Mouse (Mus musculus) gastrocnemius, adult 8-10 months (tissue): ENCODE data around the gene Cct4. TPM values are rescaled to one million over a fixed set of nuclear protein-coding genes. Genes with fewer than 3 reads are reported as not detected.

Experiments
- DNase-seq, 2 experiments: peaks; one replicate each; pipeline ENCODE4 v3.0.0; 2022; ENCODE audit warnings: low spot score in 2 of 2
- total RNA-seq, 4 experiments: library from RNA; stranded (reverse); gene quantifications; 2 replicates each; pipeline ENCODE4 v1.2.4; 2022

Gene Cct4
- total RNA-seq, 4 experiments from 2014 or later, result 81.4 to 104 (median 87.7) TPM

DNA sequence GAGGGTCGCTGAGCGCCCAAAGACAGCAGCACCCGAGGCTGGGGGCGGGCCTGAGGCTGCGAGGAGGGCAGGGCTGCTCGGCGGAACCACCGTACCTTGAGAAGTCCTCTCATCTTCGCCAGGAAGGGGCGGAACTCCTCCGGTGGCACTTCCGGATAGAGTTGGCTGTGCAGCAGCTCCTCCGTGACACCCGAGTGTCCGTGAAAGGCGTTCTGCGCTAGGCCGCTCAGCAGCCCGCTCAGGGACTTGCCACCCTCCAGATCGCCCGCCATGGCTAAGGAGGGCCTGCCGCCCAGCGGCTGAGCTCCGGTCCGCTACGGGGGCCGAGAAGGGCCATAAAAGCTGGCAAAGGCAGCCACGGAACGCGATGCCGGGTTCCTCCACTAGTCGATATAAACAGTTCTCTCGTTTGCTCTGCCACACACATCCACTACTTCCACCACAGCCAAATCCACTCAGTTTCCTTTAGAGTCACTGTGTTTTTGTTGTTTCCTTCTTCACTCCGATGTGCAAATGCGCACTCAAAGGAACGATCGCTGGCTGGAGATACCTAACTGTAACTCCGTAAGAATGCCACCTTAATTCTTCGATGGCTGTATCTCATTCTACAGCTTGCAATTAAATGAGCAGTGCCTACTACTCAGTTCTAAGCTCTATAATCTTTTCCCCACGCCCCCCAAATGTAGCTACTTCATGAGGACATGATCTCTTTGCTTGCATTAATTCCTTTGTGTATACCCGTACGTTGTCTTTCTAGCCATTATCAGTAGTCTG is 8.1 kb upstream of the Cct4 start, which contains the start of the genes Gm28048 and Commd1:
Gm28048 (minus strand) TSS at position 107 of the 774 bp plus-strand sequence.
Commd1 (minus strand) TSS at position 399 of the 774 bp plus-strand sequence.
- DNase-seq, result peak; percentile 92 to 93

DNA sequence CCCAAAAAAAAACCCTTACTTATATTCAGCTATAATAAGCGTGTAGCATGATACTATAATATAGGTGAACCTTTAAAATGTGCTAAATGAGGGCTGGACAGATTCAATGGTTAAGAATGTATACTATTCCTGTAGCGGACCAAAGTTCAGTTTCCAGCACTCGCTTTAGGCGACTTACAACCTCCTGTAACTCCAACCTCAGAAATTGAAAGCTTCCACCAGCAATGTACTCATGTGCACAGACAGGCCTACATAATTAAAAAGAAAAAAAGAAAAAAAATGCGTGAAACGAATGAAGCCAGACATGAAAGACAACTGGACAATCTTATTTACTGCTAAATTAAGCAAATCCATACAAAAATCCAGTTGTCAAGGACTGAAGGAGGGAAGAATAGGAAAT is 7.5 kb upstream of the Cct4 start:
- DNase-seq, result no peak

DNA sequence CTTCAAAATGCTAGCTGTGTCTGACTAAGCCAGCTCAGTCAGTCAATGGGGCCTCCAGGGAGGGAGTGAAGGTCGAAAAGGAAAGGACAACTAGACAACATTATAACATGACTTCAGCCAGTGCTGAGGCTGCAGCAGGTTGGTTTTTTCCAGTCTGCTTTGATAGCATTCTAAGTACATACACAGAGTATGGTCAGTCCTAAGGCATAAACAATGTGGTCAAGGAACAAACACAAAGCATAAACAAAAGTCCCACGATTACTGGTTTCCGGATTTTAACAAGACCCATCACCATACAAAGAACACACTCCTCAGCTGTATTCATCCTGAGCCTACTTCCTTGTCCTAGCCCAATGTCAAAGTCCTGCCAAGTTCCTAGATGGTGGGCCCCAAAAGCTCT is 4.8 kb upstream of the Cct4 start:
- no peak for DNase-seq

DNA sequence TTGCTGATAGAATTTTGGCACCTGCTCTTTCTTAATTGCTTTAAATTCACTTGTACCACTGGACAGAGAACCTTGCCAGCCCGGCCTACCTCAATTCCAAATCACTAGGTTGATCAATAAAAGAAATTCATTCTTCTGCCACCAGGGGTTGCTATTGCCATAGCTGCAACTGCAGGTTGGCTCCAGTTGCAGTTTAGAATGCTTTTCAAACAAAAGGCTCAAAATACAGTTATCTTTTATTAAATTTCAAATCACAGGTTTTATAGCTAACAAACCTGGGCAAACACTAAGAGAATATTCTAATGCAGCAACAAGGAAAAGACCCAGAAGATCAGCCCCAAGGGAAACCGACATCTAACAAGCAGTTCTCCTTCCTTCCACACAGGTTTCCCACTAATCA is 3.0 kb upstream of the Cct4 start:
- DNase-seq, result no peak

DNA sequence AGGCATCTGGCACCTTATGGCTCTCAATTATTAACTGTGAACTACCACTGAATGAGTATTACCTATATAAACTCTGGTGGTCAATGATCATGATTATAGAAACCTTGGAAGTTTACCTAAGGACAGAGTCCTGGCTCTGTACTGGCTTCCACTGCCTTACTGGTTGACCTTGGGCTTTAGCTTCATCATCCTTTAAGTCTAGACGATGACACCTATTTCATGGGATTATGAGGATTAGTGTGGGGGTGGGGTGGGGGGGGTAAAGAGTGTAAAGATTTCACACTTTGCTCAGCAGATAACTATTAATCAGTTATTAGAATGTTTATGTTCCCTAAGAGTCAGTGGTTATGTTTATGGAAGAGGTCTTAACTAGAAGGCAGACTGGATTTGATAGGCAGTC is 533 bp upstream of the Cct4 start:
- DNase-seq, result no peak

DNA sequence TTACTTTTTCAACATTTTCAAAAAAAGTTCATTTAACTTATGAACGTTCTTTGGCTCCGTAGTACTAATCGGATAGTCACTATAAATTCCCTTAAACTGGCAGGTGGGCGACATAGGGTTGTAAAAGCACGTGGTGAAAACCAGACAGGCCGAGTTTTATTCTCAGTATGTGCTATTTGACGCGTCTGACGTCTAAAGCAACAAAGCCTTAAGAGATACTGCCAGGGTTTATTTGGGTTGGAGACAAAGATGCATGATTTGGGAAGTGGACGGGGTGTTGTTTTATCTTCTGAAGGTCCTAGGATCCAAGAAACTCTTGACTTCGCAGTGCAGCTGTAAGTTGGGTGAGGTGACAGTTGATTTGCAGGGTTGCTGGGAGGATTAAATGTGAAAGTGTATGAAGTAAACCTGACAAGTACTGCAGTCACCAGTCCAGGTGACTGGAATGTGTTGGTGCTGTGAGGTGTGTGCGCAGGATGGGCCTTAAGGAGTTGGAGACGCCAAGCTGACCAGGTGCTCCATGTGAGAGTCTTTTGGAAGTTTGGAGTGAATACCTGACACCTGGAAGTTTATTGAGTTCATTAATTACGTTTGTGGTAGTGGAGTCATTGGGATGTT is 1.0 kb downstream of the Cct4 start:
- DNase-seq, result no peak

DNA sequence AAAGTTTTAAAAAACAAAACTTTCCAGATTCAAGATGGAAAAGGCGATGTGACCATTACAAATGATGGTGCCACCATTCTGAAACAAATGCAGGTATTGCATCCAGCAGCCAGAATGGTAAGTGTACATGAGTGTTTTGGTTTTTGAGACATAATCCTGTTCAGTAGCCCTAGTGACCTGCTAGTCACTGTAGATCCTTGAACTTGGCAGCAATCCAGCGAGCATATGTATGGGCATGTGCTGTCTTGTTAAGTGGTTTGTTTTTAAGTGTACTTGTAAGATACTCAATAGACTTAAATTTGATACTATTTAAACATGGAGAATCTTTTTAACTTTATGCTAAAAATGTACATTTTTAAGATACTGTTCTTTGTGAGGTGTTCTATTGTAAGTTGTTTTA is 4.0 kb downstream of the Cct4 start:
- DNase-seq, result no peak

DNA sequence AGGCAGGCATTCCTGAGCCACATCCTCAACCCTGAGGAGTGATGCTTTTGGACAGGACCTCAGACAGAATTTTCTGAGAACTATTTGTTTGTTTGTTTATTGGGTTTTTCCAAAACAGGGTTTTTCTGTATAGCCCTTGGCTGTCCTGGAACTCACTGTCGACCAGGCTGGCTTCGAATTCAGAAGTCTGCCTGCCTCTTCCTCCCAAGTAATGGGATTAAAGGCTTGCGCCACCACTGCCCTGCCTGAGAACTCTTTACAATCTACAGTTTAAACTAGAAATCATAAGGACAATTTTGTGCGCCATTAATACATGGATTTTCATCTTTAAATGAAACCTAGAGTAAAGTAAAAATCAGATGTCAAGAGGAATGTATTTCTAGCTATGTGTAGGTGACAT is 5.1 kb downstream of the Cct4 start:
- no peak for DNase-seq

DNA sequence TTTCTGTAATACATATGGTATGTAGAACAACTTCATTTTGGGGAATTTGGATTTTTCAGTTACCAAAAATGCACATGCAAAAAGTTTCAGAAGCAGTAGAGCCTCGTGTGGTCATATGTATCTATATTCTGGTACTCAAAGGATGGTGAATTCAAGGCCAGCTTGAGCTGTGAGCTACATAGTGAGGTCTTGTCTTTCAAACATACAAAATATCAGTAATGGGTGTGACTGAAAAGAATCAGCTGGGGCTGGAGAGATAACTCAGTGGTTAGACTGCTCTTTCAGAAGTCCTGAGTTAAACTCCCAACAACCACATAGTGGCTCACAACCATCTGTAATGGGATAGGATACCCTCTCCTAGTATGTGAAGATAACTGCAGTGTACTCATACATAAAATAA is 8.0 kb downstream of the Cct4 start:
- no peak for DNase-seq

DNA sequence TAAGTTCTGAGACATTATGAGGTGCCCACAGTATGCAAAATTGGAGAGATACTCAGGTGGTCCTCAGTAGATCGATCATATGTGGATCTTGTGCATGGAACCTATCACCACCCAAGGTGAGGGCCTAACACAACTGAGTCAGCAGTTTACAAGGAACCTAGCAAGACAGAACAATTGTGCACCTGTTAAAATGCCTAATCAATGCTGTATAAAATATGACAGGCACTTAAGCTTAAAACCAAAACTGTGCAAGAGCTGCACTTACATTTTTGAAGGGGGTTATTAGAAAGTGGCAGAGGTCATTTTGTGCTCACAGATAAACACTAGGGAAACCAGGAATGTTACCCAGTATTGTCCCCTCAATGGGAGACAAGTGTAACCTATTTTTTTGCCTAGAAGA is 15.0 kb downstream of the Cct4 start:
- DNase-seq, result no peak

DNA sequence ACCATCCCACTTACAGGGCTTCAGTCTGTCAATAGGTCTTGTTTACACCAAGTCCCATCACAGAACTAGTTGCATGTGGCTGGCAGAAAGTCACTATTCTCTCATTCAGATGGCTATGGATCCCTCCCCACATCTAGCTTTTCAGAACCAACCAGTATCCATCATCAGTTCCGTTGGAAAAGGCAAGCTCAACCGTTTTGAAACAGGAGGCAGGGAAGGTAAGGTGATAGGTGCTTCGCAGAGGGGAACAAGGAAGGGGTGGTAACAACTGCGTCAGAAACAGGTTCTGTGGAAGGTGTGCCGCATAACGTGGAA is 16.8 kb downstream of the Cct4 start:
- DNase-seq, result no peak

DNA sequence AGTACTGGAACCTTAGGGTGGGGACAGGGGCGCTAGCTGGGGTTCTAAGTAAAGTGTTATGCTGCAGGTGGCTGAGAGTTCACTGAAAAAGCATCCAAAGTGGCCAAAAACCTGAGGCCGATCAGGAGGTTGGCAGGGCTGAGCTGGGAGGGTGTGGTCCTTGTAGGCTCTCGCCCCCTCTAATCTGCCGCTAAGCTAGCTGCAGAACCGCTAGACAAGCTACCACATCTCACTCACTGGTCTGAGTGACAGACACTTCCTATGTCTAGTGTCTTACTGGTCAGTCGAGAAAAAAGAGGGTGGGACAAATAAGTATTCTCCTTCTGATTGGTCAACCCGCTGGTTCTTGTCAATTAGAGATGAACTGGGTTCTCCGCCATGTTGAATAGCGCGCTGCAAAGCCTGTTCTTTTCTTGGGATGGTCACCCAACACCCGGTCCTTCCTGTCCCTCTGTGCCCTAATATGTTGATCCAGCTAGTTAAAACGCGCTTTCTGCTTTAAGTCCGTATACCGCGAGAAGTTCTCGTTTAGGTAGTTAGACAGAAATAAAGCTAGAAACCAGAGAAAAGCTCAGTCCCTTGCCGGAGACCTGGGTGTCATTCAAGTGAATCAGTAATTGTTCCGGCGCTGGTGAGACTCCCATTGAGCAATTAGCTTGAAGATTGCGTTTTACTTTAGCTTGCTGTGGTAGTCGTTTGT is 17.3 kb downstream of the Cct4 start, which contains the start of gene Fam161a:
Fam161a (plus strand) TSS at position 51 of the 700 bp plus-strand sequence.
- peak; percentile 47 to 69 for DNase-seq

DNA sequence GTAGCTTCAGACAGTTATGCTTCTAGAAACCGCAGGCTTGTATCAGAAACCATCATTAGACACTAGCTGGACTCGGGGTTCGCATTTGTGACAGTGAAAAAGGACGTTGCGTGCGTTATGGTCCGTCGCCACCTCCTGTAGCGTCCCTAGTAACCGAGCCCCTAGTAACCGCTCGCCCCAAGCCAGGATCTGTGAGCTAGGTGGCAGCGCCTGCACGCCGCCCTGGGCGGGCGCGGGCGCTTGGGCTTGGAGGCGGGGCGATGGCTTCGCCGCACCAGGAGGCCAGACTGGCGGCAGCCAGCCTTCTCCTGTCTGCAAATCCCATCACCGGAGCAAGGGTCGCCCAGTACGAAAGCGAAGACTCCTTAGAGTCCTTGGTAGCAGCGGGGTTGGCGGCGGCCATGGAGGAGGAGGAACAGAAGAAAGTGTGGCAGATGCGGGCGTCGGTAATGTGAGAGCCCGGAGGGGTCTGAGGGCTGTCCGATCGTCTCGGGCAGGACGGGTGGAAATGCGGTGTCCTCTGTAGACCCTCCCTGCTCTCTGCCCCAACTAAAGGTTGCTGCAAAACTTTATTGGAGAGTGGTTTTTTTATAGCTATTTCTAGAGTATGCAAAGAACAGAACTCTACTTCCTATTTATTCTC is 18.0 kb downstream of the Cct4 start:
- DNase-seq, result peak; percentile 54 to 77

DNA sequence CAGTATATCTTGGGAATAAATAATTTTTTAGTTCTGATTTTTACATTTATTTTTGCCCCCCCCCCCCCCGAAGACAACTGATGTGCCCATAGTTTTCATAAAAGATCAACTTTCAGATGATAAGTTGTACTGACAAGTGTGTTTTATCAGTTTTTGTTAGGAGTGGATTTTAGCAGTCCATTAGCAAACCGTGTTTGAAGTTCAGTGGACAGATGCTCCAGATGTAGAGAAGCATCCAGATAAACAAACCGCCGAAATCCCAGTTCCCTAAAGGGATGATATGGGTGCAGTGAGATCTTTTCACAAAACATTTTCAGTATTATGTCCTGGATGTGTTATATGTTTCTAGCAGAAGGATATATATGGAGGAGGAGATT is 18.5 kb downstream of the Cct4 start:
- no peak for DNase-seq

DNA sequence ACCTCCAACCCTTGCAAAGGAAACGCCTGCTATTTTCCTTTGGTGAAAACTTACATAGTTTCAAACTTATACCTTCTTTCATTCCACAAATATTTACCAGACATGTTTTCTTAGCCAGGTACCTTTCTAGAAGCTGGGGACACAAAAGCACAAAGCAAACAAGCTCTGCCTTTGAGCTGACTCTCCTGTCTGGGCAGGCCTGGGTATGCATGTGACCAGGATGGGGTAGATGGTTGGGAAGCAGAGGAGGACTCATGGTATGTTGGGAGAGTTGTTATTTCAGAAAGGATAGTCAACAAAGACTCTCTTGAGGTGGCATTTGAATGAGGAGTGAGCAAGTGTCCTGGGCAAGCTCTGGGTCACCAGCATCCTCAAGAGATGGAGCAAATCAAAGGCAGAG is 22.8 kb downstream of the Cct4 start:
- no peak for DNase-seq

DNA sequence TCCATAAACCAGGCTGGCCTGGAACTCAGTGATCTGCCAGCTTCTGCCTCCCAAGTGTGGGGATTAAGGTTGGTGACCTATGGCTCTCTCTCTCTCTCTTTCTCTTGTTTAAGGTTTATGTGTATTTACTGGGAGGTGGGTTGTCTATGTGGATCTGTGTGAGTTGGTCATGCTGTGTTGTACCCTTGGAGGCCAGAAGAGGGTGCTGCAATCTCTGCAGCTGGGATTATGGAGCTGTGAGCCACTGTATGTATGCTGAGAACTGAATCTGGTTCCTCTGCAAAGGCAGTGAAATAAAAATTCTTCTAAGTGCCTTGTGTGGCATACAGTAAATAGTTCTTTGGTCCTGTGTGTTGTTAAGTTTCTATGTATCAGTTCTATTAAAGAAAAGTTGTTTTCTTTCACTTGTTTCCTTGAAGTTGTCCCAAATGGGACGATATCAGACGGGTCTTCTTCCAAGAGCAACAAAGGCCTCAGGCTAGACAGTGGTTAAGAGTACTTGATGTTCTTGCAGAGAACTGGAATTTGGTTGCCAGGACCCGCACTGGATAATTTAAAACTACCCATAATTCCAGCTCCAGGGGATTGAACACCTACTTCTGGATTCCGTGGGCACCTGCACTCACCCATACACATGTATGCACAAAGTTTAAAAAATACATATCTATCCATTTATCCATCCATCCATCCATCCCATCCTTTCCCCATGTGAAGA is 23.4 kb downstream of the Cct4 start:
- no peak for DNase-seq

DNA sequence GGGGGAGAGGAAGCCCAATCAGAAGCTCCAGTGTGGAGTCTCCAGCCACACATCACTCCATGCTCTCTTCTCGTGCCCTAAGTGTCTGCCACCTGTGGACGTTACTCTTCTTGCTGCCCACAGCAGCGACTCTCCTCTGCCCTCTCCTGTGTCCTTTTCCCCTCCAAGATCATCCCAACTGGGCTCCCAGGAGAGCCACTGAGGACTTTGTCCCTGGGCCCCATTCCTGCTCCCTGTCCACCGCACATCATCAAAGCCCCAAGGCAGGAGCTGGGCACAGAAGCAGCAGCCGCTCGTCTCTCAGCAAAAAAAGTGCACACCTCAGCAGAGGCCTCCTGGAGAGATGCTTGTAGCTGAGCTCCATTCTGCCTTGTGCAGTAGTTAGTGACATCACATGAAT is 24.7 kb downstream of the Cct4 start:
- no peak for DNase-seq

DNA sequence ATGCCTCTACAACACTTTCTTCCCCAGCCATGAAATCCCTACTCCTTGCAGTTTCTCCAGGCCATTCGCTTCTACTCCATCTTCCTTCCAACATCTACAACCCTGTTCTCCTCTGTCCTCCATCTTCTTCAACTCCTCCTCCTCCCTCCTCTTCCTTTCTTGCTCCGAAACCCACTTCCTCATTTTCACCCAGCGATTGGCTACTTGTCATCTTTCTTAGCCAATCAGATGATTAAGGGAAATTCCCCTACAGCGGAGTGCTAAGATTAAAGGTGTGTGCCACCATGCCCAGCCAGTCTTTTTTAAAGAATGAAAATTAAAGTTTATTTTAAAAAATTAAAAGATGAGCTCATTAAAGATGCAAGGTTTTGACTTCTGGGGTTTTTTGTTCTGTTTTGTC is 27.6 kb downstream of the Cct4 start:
- no peak for DNase-seq

DNA sequence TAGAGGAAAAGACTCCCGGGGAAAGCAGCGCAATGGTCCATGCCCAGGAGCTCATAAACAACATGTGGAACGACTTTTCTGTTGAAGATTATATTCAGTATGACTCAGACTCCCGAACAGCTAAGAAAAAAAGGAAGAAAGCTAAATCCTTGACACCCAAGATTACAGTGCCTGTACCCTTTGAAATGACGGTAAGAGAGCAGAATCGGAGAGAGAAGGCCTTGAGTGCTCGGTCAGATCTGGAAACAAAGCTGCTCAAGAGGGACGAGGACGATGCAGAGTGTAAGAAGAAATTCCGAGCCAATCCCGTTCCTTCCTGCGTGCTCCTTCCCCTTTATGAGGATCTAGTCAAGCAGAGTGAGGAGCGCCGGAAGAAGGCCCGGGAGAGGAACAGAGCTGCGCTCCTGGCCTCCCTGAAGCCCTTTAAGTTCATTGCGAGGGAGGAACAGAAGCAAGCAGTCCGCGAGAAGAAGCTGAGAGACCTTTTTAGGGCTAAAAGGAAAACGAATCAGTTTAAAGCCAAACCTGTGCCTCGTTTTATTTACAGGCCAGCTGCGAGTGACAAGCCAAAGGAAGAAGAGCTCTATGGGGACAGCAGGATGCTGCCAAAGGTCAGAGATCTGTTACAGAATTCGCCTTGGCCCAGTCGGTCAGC is 29.9 kb downstream of the Cct4 start:
- DNase-seq, result no peak

DNA sequence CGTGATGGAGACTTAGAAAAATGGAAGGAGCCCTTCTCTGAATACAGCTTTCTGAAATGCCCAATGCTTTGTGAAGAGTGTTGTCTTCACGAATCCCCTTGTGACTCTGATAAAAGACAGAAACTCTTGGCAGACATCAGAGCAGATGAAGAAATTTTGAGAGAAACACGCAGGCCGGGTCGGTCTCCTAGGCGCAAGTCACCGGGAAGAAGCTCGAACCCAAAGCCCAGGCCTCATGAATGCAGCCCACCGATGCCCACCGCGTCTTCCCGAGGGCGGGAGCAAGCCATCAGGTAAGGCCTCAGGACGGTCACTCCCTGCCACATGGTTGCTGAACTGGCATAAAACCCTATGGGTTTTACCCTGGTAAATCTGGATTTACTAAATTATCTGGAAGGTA is 30.5 kb downstream of the Cct4 start:
- DNase-seq, result no peak

DNA sequence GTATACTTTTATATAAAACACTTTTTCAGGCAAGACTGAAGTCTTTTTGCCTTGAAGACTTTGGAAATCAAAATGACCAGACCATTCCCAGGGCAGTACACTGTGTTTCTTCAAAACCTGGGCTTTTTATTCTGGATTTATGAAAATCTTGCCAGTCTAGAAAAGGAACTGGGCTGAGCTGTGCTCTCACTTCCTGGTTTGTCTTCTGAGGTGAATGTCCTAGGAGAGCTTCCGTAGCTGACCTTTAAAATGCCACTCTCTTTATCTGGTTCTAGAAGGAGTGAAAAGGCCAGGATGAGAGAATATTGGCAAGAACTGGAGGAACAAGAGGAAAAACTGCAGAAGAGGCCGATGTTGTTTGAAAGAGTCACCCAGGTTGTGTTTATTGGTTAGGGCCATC is 32.8 kb downstream of the Cct4 start:
- no peak for DNase-seq
